Mouse (Mus musculus) hindbrain, postnatal 0 days (tissue): ENCODE results near the gene Lrrk2. TPM values are rescaled to one million over a fixed set of nuclear protein-coding genes. Genes with fewer than 3 reads are reported as not detected.
A peak's percentile ranks its signal among the peaks of the same experiment; 100 is the strongest.

Experiments used
- ATAC-seq: fragments of 200-750 bp; cut with Nextera tagmentation; 2 replicates; pipeline ENCODE4 v1.8.0; 2017; ENCODE audit warnings: mild to moderate bottlenecking, moderate TSS enrichment, moderate library complexity
- DNase-seq: peaks from one replicate; pipeline ENCODE4 v3.0.0-alpha.2; 2015; ENCODE audit warnings: low spot score
- H3K27ac ChIP-seq: fragments of 300-500 bp; sonication (generic); 2 replicates; pipeline ENCODE4 v1.5.1; 2014; ENCODE audit warnings: mild to moderate bottlenecking
- H3K27me3 ChIP-seq: fragments of 300-500 bp; sonication (generic); 2 replicates; pipeline ENCODE4 v1.6.1; 2014; ENCODE audit warnings: low read length, mixed read lengths; ENCODE audit not compliant: insufficient read depth
- H3K36me3 ChIP-seq: fragments of 300-500 bp; sonication (generic); 2 replicates; pipeline ENCODE4 v1.6.1; 2014; ENCODE audit warnings: low read length, mixed read lengths; ENCODE audit not compliant: insufficient read depth
- H3K4me1 ChIP-seq: fragments of 300-500 bp; sonication (generic); 2 replicates; pipeline ENCODE4 v1.6.1; 2014; ENCODE audit warnings: antibody characterized with exemption, low read length, mixed read lengths; ENCODE audit not compliant: insufficient read depth
- H3K4me2 ChIP-seq: fragments of 300-500 bp; sonication (generic); 2 replicates; pipeline ENCODE4 v1.6.1; 2014; ENCODE audit warnings: low read depth, mild to moderate bottlenecking, low read length, moderate library complexity, mixed read lengths
- H3K4me3 ChIP-seq: fragments of 300-500 bp; sonication (generic); 2 replicates; pipeline ENCODE4 v1.5.1; 2014; ENCODE audit warnings: low read length
- H3K9ac ChIP-seq: fragments of 300-500 bp; sonication (generic); replicated peaks from 2 replicates; pipeline ENCODE4 v1.6.1; 2014; ENCODE audit warnings: mild to moderate bottlenecking, low read length, moderate library complexity, mixed read lengths
- H3K9me3 ChIP-seq: fragments of 300-500 bp; sonication (generic); 2 replicates; pipeline ENCODE4 v1.6.1; 2016; ENCODE audit warnings: low read length, mixed read lengths
- CTCF ChIP-seq: IDR thresholded peaks from 2 replicates; pipeline ENCODE4 v1.5.1; 2016; ENCODE audit warnings: antibody characterized with exemption, control low read depth, low read depth
- WGBS: fragments of 180-500 bp; shearing (Covaris S2); extraction: QIAGEN DNeasy Blood & Tissue Kit; methylation state at CpG from one replicate; pipeline ENCODE4 v1.1.7; 2014; 5-methylcytosine and 5-hydroxymethylcytosine counted together
- polyA plus RNA-seq: library from polyadenylated mRNA; unstranded; fragments of >200 nt; fragmentation: Nextera tagmentation; extraction: Ambion mirVana; gene quantifications from 2 replicates; pipeline ENCODE4 v1.2.1, GENCODE M21; 2015
- total RNA-seq: library from RNA; depleted of rRNA; stranded (reverse); fragments of >200 nt; gene quantifications from 2 replicates; pipeline ENCODE4 v1.2.3, GENCODE M21; 2014

Lrrk2 gene
- total and polyA plus RNA-seq, 2 experiments from 2014 or later, result 1.9 to 5.5 TPM

GRCm38 (mm10) chr15:91685880-91686563 lies 13.0 kb downstream of the Lrrk2 start:
- no peak for ATAC-seq
- no peaks in the 10 kb centered on the region; the same call in 1 of the 2 replicates for H3K36me3 ChIP-seq
- H3K27me3 ChIP-seq, result no peaks in the 10 kb centered on the region
- no peak for DNase-seq
- no peak for TF ChIP-seq CTCF
- no peak overlapping the region for H3K4me3 ChIP-seq
- no peaks in the 10 kb centered on the region for H3K9me3 ChIP-seq
- no peak overlapping the region for H3K4me2 ChIP-seq
- H3K27ac ChIP-seq, result no peak overlapping the region
- no peak overlapping the region for H3K9ac ChIP-seq
- 88% methylated on average over 7 of the region's 7 CpGs for WGBS
- H3K4me1 ChIP-seq, result no peaks in the 10 kb centered on the region

- no peak overlapping the region for H3K4me2 ChIP-seq
- H3K27ac ChIP-seq, result no peak overlapping the region
- 82% methylated on average over 9 of the region's 9 CpGs for WGBS
- H3K9ac ChIP-seq, result no peak overlapping the region
- H3K9me3 ChIP-seq, result no peaks in the 10 kb centered on the region
- H3K27me3 ChIP-seq, result no peaks in the 10 kb centered on the region
- no peak overlapping the region for H3K4me3 ChIP-seq
- H3K36me3 ChIP-seq, result no peaks in the 10 kb centered on the region
- no peaks in the 10 kb centered on the region for H3K4me1 ChIP-seq
- DNase-seq, result no peak
- no peak for ATAC-seq
- no peak for TF ChIP-seq CTCF
Measured at GRCm38 (mm10) chr15:91690648-91691047, 17.7 kb downstream of the Lrrk2 start.

GRCm38 (mm10) chr15:91693051-91693450 lies 20.1 kb downstream of the Lrrk2 start:
- no peak overlapping the region for H3K4me3 ChIP-seq
- no peak for TF ChIP-seq CTCF
- no peak overlapping the region for H3K4me2 ChIP-seq
- no peaks in the 10 kb centered on the region for H3K4me1 ChIP-seq
- ATAC-seq (no peak), DNase-seq (no peak)
- 78% methylated on average over 1 of the region's 1 CpGs for WGBS
- H3K27me3 ChIP-seq, result no peaks in the 10 kb centered on the region
- no peak overlapping the region for H3K9ac ChIP-seq
- no peak overlapping the region for H3K27ac ChIP-seq
- H3K9me3 ChIP-seq, result no peaks in the 10 kb centered on the region
- H3K36me3 ChIP-seq, result no peaks in the 10 kb centered on the region

- Histone ChIP-seq H3K36me3 (no peaks in the 10 kb centered on the region), H3K9ac (no peak overlapping the region), H3K9me3 (no peaks in the 10 kb centered on the region), H3K27me3 (no peaks in the 10 kb centered on the region), H3K4me3 (no peak overlapping the region), H3K4me2 (no peak overlapping the region), H3K4me1 (no peaks in the 10 kb centered on the region), H3K27ac (no peak overlapping the region)
- no peak for ATAC-seq
- no peak for DNase-seq
- no peak for TF ChIP-seq CTCF
- WGBS, result 96% methylated on average over 2 of the region's 2 CpGs
Measured at GRCm38 (mm10) chr15:91693856-91694255, 20.9 kb downstream of the Lrrk2 start.

GRCm38 (mm10) chr15:91700841-91701240 lies 27.9 kb downstream of the Lrrk2 start:
- no peak for ATAC-seq
- Histone ChIP-seq H3K9ac (no peak overlapping the region), H3K27me3 (no peaks in the 10 kb centered on the region), H3K4me3 (no peak overlapping the region), H3K9me3 (no peaks in the 10 kb centered on the region), H3K4me2 (no peak overlapping the region), H3K27ac (no peak overlapping the region), H3K36me3 (no peaks in the 10 kb centered on the region), H3K4me1 (no peaks in the 10 kb centered on the region)
- TF ChIP-seq CTCF, result no peak
- 34% methylated on average over 1 of the region's 1 CpGs for WGBS
- no peak for DNase-seq

- no peaks in the 10 kb centered on the region for H3K36me3 ChIP-seq
- H3K9ac ChIP-seq, result no peak overlapping the region
- no peaks in the 10 kb centered on the region for H3K9me3 ChIP-seq
- H3K4me2 ChIP-seq, result no peak overlapping the region
- H3K27ac ChIP-seq, result peak overlapping the region; percentile 51; the same call in 1 of the 2 replicates
- no peaks in the 10 kb centered on the region for H3K4me1 ChIP-seq
- WGBS, result 25% methylated on average over 8 of the region's 8 CpGs
- TF ChIP-seq CTCF, result peak; percentile 21; the same call in 1 of the 2 replicates
- no peaks in the 10 kb centered on the region for H3K27me3 ChIP-seq
- H3K4me3 ChIP-seq, result no peak overlapping the region
- DNase-seq (peak; percentile 58), ATAC-seq (peak; percentile 93)
Measured at GRCm38 (mm10) chr15:91702991-91703715, 30.2 kb downstream of the Lrrk2 start.

- TF ChIP-seq CTCF, result no peak
- no peak overlapping the region for H3K9ac ChIP-seq
- no peak overlapping the region for H3K4me2 ChIP-seq
- no peak overlapping the region for H3K4me3 ChIP-seq
- no peaks in the 10 kb centered on the region for H3K36me3 ChIP-seq
- H3K27ac ChIP-seq, result no peak overlapping the region
- 80% methylated on average over 7 of the region's 7 CpGs for WGBS
- H3K4me1 ChIP-seq, result no peaks in the 10 kb centered on the region
- no peaks in the 10 kb centered on the region for H3K27me3 ChIP-seq
- no peaks in the 10 kb centered on the region for H3K9me3 ChIP-seq
- no peak for ATAC-seq
- no peak for DNase-seq
Measured at GRCm38 (mm10) chr15:91704091-91704490, 31.1 kb downstream of the Lrrk2 start.
